Mouse (Mus musculus): ENCODE data around the gene Robo4.

GRCm38 (mm10) chr9:37455868-37456267 is 54.2 kb downstream of the Robo4 start:
- TF ChIP-seq UBTF (IDR thresholded peaks at IDR 0.05; ENCODE audit: low read depth, low read length) = no peak
- TF ChIP-seq ZNF384 (IDR thresholded peaks at IDR 0.05; ENCODE audit: low read depth, low read length) = no peak
- no peak for TF ChIP-seq CTCF (conservative IDR thresholded peaks at IDR 0.05 in 1 of 2, IDR thresholded peaks at IDR 0.05 in 1 of 2; ENCODE audit: low read depth in 2 of 2, low read length in 2 of 2)
- no peak for TF ChIP-seq IRF4 (IDR thresholded peaks at IDR 0.05; ENCODE audit: low read depth, low read length)
- no peak for TF ChIP-seq MAX (IDR thresholded peaks at IDR 0.05; ENCODE audit: low read length)
- no peak for TF ChIP-seq POLR2A (IDR thresholded peaks at IDR 0.05; ENCODE audit: low read depth, low read length)
- no peak for TF ChIP-seq KAT2A (IDR thresholded peaks at IDR 0.05; ENCODE audit: insufficient replicate concordance, low read length)
- TF ChIP-seq SMC3 (IDR thresholded peaks at IDR 0.05; ENCODE audit: low read depth, low read length) = no peak
- no peak for TF ChIP-seq MEF2A (IDR thresholded peaks at IDR 0.05; ENCODE audit: borderline replicate concordance, low read depth, low read length)
- no peak for TF ChIP-seq JUND (conservative IDR thresholded peaks at IDR 0.05; ENCODE audit: low read depth, low read length)
- no peak for TF ChIP-seq NELFE (IDR thresholded peaks at IDR 0.05; ENCODE audit: low read depth, low read length)
- no peak for TF ChIP-seq TCF12 (IDR thresholded peaks at IDR 0.05; ENCODE audit: low read depth, low read length)

Data from CH12.LX (cell line).